Comparison of ENCODE assay signal across 8 mouse cellular contexts in genomic region chr13:20299424-20299823, GRCm38 (mm10).
DNase-seq lines count a peak whose midpoint lies in the region; ATAC-seq and TF ChIP-seq lines count a peak whose summit lies in the region.

No protein-coding gene starts in this region.

- no peak; the same call in 1 of the 2 replicates for ATAC-seq in hindbrain, embryonic 11.5 days (ENCODE audit: low FRiP score)

- TF ChIP-seq RAD21 in CH12.LX (IDR thresholded peaks at IDR 0.05; ENCODE audit: low read depth, low read length): peak; percentile 55

- H3K9ac ChIP-seq in CH12.LX (ENCODE audit: insufficient read depth, low read depth): no peak overlapping the region
- no peak overlapping the region for H3K9ac ChIP-seq in hindbrain, embryonic 11.5 days (ENCODE audit: low read depth, low read length)

- WGBS in cerebellum, adult 2 months: 34% methylated on average over 3 of the region's 3 CpGs
- 63% methylated on average over 3 of the region's 3 CpGs for WGBS in hindbrain, embryonic 11.5 days

- peak; percentile 20 to 71; a peak in 3 of 4 replicates for TF ChIP-seq CTCF in CH12.LX (conservative IDR thresholded peaks at IDR 0.05 in 1 of 2, IDR thresholded peaks at IDR 0.05 in 1 of 2; ENCODE audit: low read depth in 2 of 2, low read length in 2 of 2)
- TF ChIP-seq CTCF in cerebellum, adult 2 months (IDR thresholded peaks at IDR 0.05; ENCODE audit: borderline replicate concordance, insufficient read depth, low read depth, low read length): peak; percentile 81

- peaks cover 42 to 86% of the 10 kb centered on the region in 2 experiments for H3K36me3 ChIP-seq in CH12.LX (replicated peaks in 1 of 2; ENCODE audit: control insufficient read depth in 1 of 2, insufficient read depth in 1 of 2, low read length in 1 of 2)
- H3K36me3 ChIP-seq in hindbrain, embryonic 11.5 days (ENCODE audit: control insufficient read depth, insufficient read depth, low read length): no peaks in the 10 kb centered on the region

- dilution Hi-C loops in CH12.LX (cut with MboI; ENCODE audit: extremely low pct_ligation_motif_present, extremely low pct_unique_long_range_greater_than_20kb, low sequenced_read_pairs): no loop called here

- no peaks in the 10 kb centered on the region for H3K79me2 ChIP-seq in CH12.LX (replicated peaks; ENCODE audit: control insufficient read depth, extremely low read depth, insufficient read depth, poor library complexity, severe bottlenecking)

- intact Hi-C loops in heart, postnatal 10 days (cut with DNase I): loop anchor here (5.0 to 10.0 kb wide), 3 partner anchors 858 to 1025 kb away; no protein-coding TSS in a partner anchor

- H3K4me1 ChIP-seq in CH12.LX (ENCODE audit: control insufficient read depth in 1 of 2, insufficient read depth in 2 of 2): peaks cover 0 to under 1% of the 10 kb centered on the region in 2 experiments; a peak in 1 of 4 replicates
- H3K4me1 ChIP-seq in cerebellum, adult 2 months (ENCODE audit: control insufficient read depth, insufficient read depth, low read length): no peaks in the 10 kb centered on the region
- no peaks in the 10 kb centered on the region for H3K4me1 ChIP-seq in hindbrain, embryonic 11.5 days (replicated peaks; ENCODE audit: control insufficient read depth, insufficient read depth, low read length)

- H3K9me3 ChIP-seq in CH12.LX (replicated peaks; ENCODE audit: low read length): no peaks in the 10 kb centered on the region
- no peaks in the 10 kb centered on the region for H3K9me3 ChIP-seq in hindbrain, embryonic 11.5 days (ENCODE audit: control insufficient read depth, low read length)

- DNase-seq in heart, postnatal 10 days: peak; percentile 36 to 38
- DNase-seq in heart, adult 9 months (ENCODE audit: low spot score in 2 of 2): no peak
- no peak for DNase-seq in CH12.LX (ENCODE audit: extremely low read depth)
- DNase-seq in cerebellum, adult 2 months: peak; percentile 30 to 63
- DNase-seq in hindbrain, embryonic 11.5 days (ENCODE audit: low spot score): peak; percentile 67
- DNase-seq in lung, postnatal 14 days: peak; percentile 37
- no peak for DNase-seq in ovary, postnatal 14 days (ENCODE audit: low spot score)
- no peak for DNase-seq in adrenal gland, postnatal 4 days (ENCODE audit: low spot score in 2 of 2)

- no peaks in the 10 kb centered on the region for H3K27me3 ChIP-seq in CH12.LX (replicated peaks)
- H3K27me3 ChIP-seq in cerebellum, adult 2 months (ENCODE audit: control insufficient read depth, insufficient read depth, low read length): no peaks in the 10 kb centered on the region
- no peaks in the 10 kb centered on the region for H3K27me3 ChIP-seq in hindbrain, embryonic 11.5 days (ENCODE audit: control insufficient read depth, insufficient read depth, low read length)

- in situ Hi-C loops in CH12.LX (cut with MboI; ENCODE audit: low pct_ligation_motif_present, low pct_unique_long_range_greater_than_20kb, low sequenced_read_pairs): loop anchor here (10.0 kb wide), 1 partner anchor 605 kb away; the partner anchor contains the start of gene Nme8

- no peak overlapping the region for H3K4me2 ChIP-seq in CH12.LX (ENCODE audit: insufficient read depth, low read depth, poor library complexity, severe bottlenecking)
- no peak overlapping the region for H3K4me2 ChIP-seq in hindbrain, embryonic 11.5 days (replicated peaks; ENCODE audit: low read depth, low read length)

- no peak overlapping the region for H3K4me3 ChIP-seq in CH12.LX (replicated peaks in 1 of 3; ENCODE audit: low read depth in 2 of 3, low read length in 2 of 3, poor library complexity in 1 of 3)
- H3K4me3 ChIP-seq in cerebellum, adult 2 months (replicated peaks; ENCODE audit: insufficient read depth, low read depth, low read length): no peak overlapping the region
- H3K4me3 ChIP-seq in hindbrain, embryonic 11.5 days (ENCODE audit: low read depth, low read length): no peak overlapping the region

- no peak for TF ChIP-seq EP300 in CH12.LX (IDR thresholded peaks at IDR 0.05; ENCODE audit: low read length)

- TF ChIP-seq POLR2A in CH12.LX (IDR thresholded peaks at IDR 0.05; ENCODE audit: low read depth, low read length): no peak
- no peak for TF ChIP-seq POLR2A in cerebellum, adult 2 months (IDR thresholded peaks at IDR 0.05; ENCODE audit: borderline replicate concordance, insufficient read depth, low read length)

- H3K27ac ChIP-seq in CH12.LX (ENCODE audit: insufficient read depth, low read depth): no peak overlapping the region
- no peak overlapping the region for H3K27ac ChIP-seq in cerebellum, adult 2 months (ENCODE audit: insufficient read depth, low read length)
- H3K27ac ChIP-seq in hindbrain, embryonic 11.5 days (ENCODE audit: low read depth, low read length): no peak overlapping the region

TF ChIP-seq in CH12.LX, 34 proteins besides CTCF, POLR2A, EP300 and RAD21:
- TF ChIP-seq JUND (conservative IDR thresholded peaks at IDR 0.05; ENCODE audit: low read depth, low read length) (no peak), SMC3 (IDR thresholded peaks at IDR 0.05; ENCODE audit: low read depth, low read length) (peak; percentile 51)

Comparison
In these comparisons a context has a peak if more than half of its experiments do, and no peak if none do; other contexts are left out.
1. DNase-seq: peak in heart, postnatal 10 days (2 of 2), cerebellum, adult 2 months (2 of 2), hindbrain, embryonic 11.5 days (single experiment) and lung, postnatal 14 days (single experiment); none in heart, adult 9 months (0 of 2), CH12.LX (single experiment), ovary, postnatal 14 days (single experiment) and adrenal gland, postnatal 4 days (0 of 2).